Mouse (Mus musculus): ENCODE results near the gene Dcaf15. TPM values are rescaled to one million over a fixed set of nuclear protein-coding genes. Genes with fewer than 3 reads are reported as not detected.

Gene Dcaf15
- polyA plus RNA-seq, 1 experiment from 2014 or later, result 12.2 TPM

- H3K27ac ChIP-seq, result peak within 1 kb of the TSS; percentile 82
- peak within 1 kb of the TSS; percentile 83 for H3K9ac ChIP-seq
- peak within 1 kb of the TSS; percentile 76 for H3K4me2 ChIP-seq
- no peaks in the 10 kb centered on the region for H3K36me3 ChIP-seq
- no peaks in the 10 kb centered on the region for H3K27me3 ChIP-seq
- no peaks in the 10 kb centered on the region for H3K9me3 ChIP-seq
- H3K4me3 ChIP-seq, result peak within 1 kb of the TSS; percentile 81
- H3K4me1 ChIP-seq, result peaks cover 23% of the 10 kb centered on the region
- no peak for ATAC-seq (ENCODE audit: insufficient number of reproducible peaks, insufficient read depth, low FRiP score, low TSS enrichment, low read depth)
- WGBS, result 87% methylated on average over 1 of the region's 1 CpGs
These were observed 39.5 kb downstream of the Dcaf15 start, which contains the start of gene Gm10643 for GRCm38 (mm10) chr8:84065037-84065436. Gene Gm10643, minus strand, starts transcription at chr8:84065137.

- no peak for ATAC-seq (ENCODE audit: insufficient number of reproducible peaks, insufficient read depth, low FRiP score, low TSS enrichment, low read depth)
- H3K4me2 ChIP-seq, result no peak overlapping the region
- H3K4me1 ChIP-seq, result peaks cover 14% of the 10 kb centered on the region
- H3K9me3 ChIP-seq, result no peaks in the 10 kb centered on the region
- no peak overlapping the region for H3K27ac ChIP-seq
- H3K9ac ChIP-seq, result no peak overlapping the region
- WGBS, result 71% methylated on average over 8 of the region's 8 CpGs
- no peaks in the 10 kb centered on the region for H3K36me3 ChIP-seq
- no peaks in the 10 kb centered on the region for H3K27me3 ChIP-seq
- no peak overlapping the region for H3K4me3 ChIP-seq
These were observed 40.5 kb downstream of the Dcaf15 start for GRCm38 (mm10) chr8:84063861-84064610.

DNA sequence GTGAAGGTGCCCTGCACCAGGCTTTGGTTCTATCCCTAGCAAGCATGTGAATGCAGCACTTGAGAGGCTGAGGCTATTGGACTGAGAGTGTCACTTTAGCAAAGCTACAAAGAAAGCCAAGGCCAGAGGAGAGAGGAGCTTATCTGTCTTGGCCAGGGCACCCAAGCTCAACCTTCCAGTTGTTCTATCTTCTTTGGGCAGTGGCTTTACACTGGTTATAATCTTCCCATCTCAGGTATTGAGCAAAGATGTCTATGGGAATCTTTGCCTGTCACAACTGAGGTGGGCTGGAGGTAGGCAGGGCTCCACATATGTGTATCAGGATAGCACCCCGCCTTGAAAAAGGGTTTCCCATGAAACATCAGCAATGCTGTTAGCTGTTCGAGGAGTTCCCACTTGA, 44.3 kb downstream of the Dcaf15 start:
- no peak for ATAC-seq (ENCODE audit: insufficient number of reproducible peaks, insufficient read depth, low FRiP score, low TSS enrichment, low read depth)
- Histone ChIP-seq H3K4me1 (no peaks in the 10 kb centered on the region), H3K4me2 (no peak overlapping the region), H3K27me3 (no peaks in the 10 kb centered on the region), H3K36me3 (no peaks in the 10 kb centered on the region), H3K4me3 (no peak overlapping the region), H3K9me3 (no peaks in the 10 kb centered on the region), H3K27ac (no peak overlapping the region), H3K9ac (no peak overlapping the region)
- 85% methylated on average over 2 of the region's 2 CpGs for WGBS

- Histone ChIP-seq H3K36me3 (no peaks in the 10 kb centered on the region), H3K9me3 (no peaks in the 10 kb centered on the region), H3K9ac (no peak overlapping the region), H3K27ac (no peak overlapping the region), H3K4me1 (no peaks in the 10 kb centered on the region), H3K4me2 (no peak overlapping the region), H3K27me3 (no peaks in the 10 kb centered on the region), H3K4me3 (no peak overlapping the region)
- 88% methylated on average over 2 of the region's 2 CpGs for WGBS
- no peak for ATAC-seq (ENCODE audit: insufficient number of reproducible peaks, insufficient read depth, low FRiP score, low TSS enrichment, low read depth)
These were observed 45.3 kb downstream of the Dcaf15 start for GRCm38 (mm10) chr8:84059226-84059625.

GRCm38 (mm10) chr8:84057827-84058226, 46.7 kb downstream of the Dcaf15 start:
- Histone ChIP-seq H3K4me3 (no peak overlapping the region), H3K4me1 (no peaks in the 10 kb centered on the region), H3K27me3 (no peaks in the 10 kb centered on the region), H3K9ac (no peak overlapping the region), H3K36me3 (no peaks in the 10 kb centered on the region), H3K4me2 (no peak overlapping the region), H3K9me3 (no peaks in the 10 kb centered on the region), H3K27ac (no peak overlapping the region)
- no peak for ATAC-seq (ENCODE audit: insufficient number of reproducible peaks, insufficient read depth, low FRiP score, low TSS enrichment, low read depth)
- 80% methylated on average over 1 of the region's 1 CpGs for WGBS

DNA sequence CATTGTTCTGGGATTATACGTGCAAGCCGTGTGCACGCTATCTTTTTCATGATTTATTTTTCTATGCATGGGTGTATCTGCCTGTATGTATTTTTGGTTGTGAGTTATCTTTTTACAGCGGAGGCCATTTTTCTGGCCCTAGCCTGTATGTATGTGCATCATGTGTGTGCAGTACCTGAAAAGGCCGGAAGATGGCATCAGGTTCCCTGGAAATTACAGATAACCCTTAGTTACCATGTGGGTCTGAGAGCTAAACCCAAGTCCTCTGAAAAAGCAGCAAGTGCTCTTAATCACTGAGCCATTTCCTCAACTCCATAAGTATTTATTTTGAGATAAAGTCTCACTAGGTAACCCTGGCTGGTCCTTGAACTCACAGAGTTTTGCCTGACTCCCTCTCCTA, 51.3 kb downstream of the Dcaf15 start:
- H3K4me1 ChIP-seq, result no peaks in the 10 kb centered on the region
- H3K27me3 ChIP-seq, result no peaks in the 10 kb centered on the region; the same call in 1 of the 2 replicates
- 95% methylated on average over 5 of the region's 5 CpGs for WGBS
- no peak overlapping the region for H3K4me2 ChIP-seq
- H3K9ac ChIP-seq, result no peak overlapping the region
- no peaks in the 10 kb centered on the region for H3K36me3 ChIP-seq
- H3K9me3 ChIP-seq, result no peaks in the 10 kb centered on the region
- no peak overlapping the region for H3K4me3 ChIP-seq
- no peak overlapping the region for H3K27ac ChIP-seq
- no peak for ATAC-seq (ENCODE audit: insufficient number of reproducible peaks, insufficient read depth, low FRiP score, low TSS enrichment, low read depth)

- H3K27me3 ChIP-seq, result no peaks in the 10 kb centered on the region; the same call in 1 of the 2 replicates
- H3K9me3 ChIP-seq, result no peaks in the 10 kb centered on the region
- no peak overlapping the region for H3K9ac ChIP-seq
- 77% methylated on average over 3 of the region's 3 CpGs for WGBS
- H3K4me2 ChIP-seq, result no peak overlapping the region
- no peak for ATAC-seq (ENCODE audit: insufficient number of reproducible peaks, insufficient read depth, low FRiP score, low TSS enrichment, low read depth)
- no peak overlapping the region for H3K4me3 ChIP-seq
- no peak overlapping the region for H3K27ac ChIP-seq
- H3K36me3 ChIP-seq, result no peaks in the 10 kb centered on the region
- no peaks in the 10 kb centered on the region for H3K4me1 ChIP-seq
These were observed 51.8 kb downstream of the Dcaf15 start for GRCm38 (mm10) chr8:84052746-84053145.

DNA sequence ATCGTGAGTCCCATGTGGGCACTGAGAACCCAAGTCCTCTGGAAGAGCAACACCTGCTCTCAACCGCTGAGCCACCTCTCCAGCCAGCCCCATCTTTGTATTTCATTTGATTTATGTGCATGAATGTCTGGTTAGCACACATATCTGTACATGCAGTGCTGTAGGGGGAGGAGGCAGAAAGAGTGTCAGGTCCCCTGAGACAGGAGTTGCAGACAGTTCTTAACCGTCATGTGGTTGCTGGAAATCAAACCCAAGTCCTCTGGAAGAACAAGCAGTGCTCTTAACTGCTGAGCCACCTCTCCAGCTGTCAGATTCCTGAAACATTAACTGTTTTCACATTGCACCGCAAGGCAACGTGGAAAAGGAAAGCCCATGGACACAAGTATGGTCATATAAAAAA, 56.4 kb downstream of the Dcaf15 start:
- peaks cover 7% of the 10 kb centered on the region; the same call in 1 of the 2 replicates for H3K4me1 ChIP-seq
- H3K27me3 ChIP-seq, result peaks cover 34% of the 10 kb centered on the region
- H3K4me3 ChIP-seq, result no peak overlapping the region
- no peak for ATAC-seq (ENCODE audit: insufficient number of reproducible peaks, insufficient read depth, low FRiP score, low TSS enrichment, low read depth)
- H3K36me3 ChIP-seq, result no peaks in the 10 kb centered on the region
- H3K9ac ChIP-seq, result no peak overlapping the region
- H3K9me3 ChIP-seq, result no peaks in the 10 kb centered on the region
- H3K4me2 ChIP-seq, result no peak overlapping the region
- 71% methylated on average over 5 of the region's 5 CpGs for WGBS
- H3K27ac ChIP-seq, result no peak overlapping the region

MicroRNAs encoded within 50 kb of the gene (microRNA counts, 519-probe panel; counts per million panel counts)
- microRNA mmu-miR-709, result 2,580 counts per million, percentile 62 among the panel's probes with 10 or more counts

Small RNAs within 50 kb of the gene (microRNA-seq; reads per million reads assigned to microRNA genes)
- not detected for gene Mir709

Other genes with a start within 250 kb of the Dcaf15 start
- 30.5 and 31.6 TPM in 2 replicates for gene Adgrl1, start 204.7 kb downstream of the Dcaf15 start, polyA plus RNA-seq (2015; fragmentation: Nextera tagmentation; extraction: Ambion mirVana)
- gene Gm10644, start 149.6 kb downstream of the Dcaf15 start, polyA plus RNA-seq (2015; fragmentation: Nextera tagmentation; extraction: Ambion mirVana), result 0.55 and 0.63 TPM in 2 replicates
- gene Asf1b, start 149.3 kb downstream of the Dcaf15 start, polyA plus RNA-seq (2015; fragmentation: Nextera tagmentation; extraction: Ambion mirVana), result 58.0 and 61.3 TPM in 2 replicates
- 148 and 159 TPM in 2 replicates for gene Prkaca, start 131.8 kb downstream of the Dcaf15 start, polyA plus RNA-seq (2015; fragmentation: Nextera tagmentation; extraction: Ambion mirVana)
- gene Samd1, start 107.1 kb downstream of the Dcaf15 start, polyA plus RNA-seq (2015; fragmentation: Nextera tagmentation; extraction: Ambion mirVana), result 14.5 and 15.8 TPM in 2 replicates
- gene 1700067K01Rik, start 103.3 kb downstream of the Dcaf15 start, polyA plus RNA-seq (2015; fragmentation: Nextera tagmentation; extraction: Ambion mirVana), result 0.73 and 1.6 TPM in 2 replicates
- gene 2210011C24Rik, start 92.6 kb downstream of the Dcaf15 start, polyA plus RNA-seq (2015; fragmentation: Nextera tagmentation; extraction: Ambion mirVana), result 0.59 TPM in 1 of 2 replicates, not detected in the other
- 6.9 and 8.5 TPM in 2 replicates for gene Palm3, start 83.3 kb downstream of the Dcaf15 start, polyA plus RNA-seq (2015; fragmentation: Nextera tagmentation; extraction: Ambion mirVana)
- 0.66 and 1.0 TPM in 2 replicates for gene Il27ra, start 62.2 kb downstream of the Dcaf15 start, polyA plus RNA-seq (2015; fragmentation: Nextera tagmentation; extraction: Ambion mirVana)
- gene Rln3, start 59.8 kb downstream of the Dcaf15 start, polyA plus RNA-seq (2015; fragmentation: Nextera tagmentation; extraction: Ambion mirVana), result not detected in 2 replicates
- 1.6 and 2.0 TPM in 2 replicates for gene Gm10643, start 39.6 kb downstream of the Dcaf15 start, polyA plus RNA-seq (2015; fragmentation: Nextera tagmentation; extraction: Ambion mirVana)
- 8.7 and 10.1 TPM in 2 replicates for gene Rfx1, start 37.9 kb downstream of the Dcaf15 start, polyA plus RNA-seq (2015; fragmentation: Nextera tagmentation; extraction: Ambion mirVana)
- 1.6 and 2.0 TPM in 2 replicates for gene Podnl1, start 21.2 kb upstream of the Dcaf15 start, polyA plus RNA-seq (2015; fragmentation: Nextera tagmentation; extraction: Ambion mirVana)
- 28.2 and 30.7 TPM in 2 replicates for gene Cc2d1a, start 43.2 kb upstream of the Dcaf15 start, polyA plus RNA-seq (2015; fragmentation: Nextera tagmentation; extraction: Ambion mirVana)
- gene 4930432K21Rik, start 43.3 kb upstream of the Dcaf15 start, polyA plus RNA-seq (2015; fragmentation: Nextera tagmentation; extraction: Ambion mirVana), result 1.4 and 1.8 TPM in 2 replicates
- 2.9 and 5.2 TPM in 2 replicates for gene Nanos3, start 80.4 kb upstream of the Dcaf15 start, polyA plus RNA-seq (2015; fragmentation: Nextera tagmentation; extraction: Ambion mirVana)
- 19.6 and 22.6 TPM in 2 replicates for gene Zswim4, start 132.3 kb upstream of the Dcaf15 start, polyA plus RNA-seq (2015; fragmentation: Nextera tagmentation; extraction: Ambion mirVana)
- 318 and 344 TPM in 2 replicates for gene D8Ertd738e, start 145.0 kb upstream of the Dcaf15 start, polyA plus RNA-seq (2015; fragmentation: Nextera tagmentation; extraction: Ambion mirVana)
- 62.4 and 69.8 TPM in 2 replicates for gene Mri1, start 152.6 kb upstream of the Dcaf15 start, polyA plus RNA-seq (2015; fragmentation: Nextera tagmentation; extraction: Ambion mirVana)
- gene Ccdc130, start 165.6 kb upstream of the Dcaf15 start, polyA plus RNA-seq (2015; fragmentation: Nextera tagmentation; extraction: Ambion mirVana), result 21.6 and 22.2 TPM in 2 replicates